Mouse (Mus musculus): ENCODE measurements around the gene Dmwd. TPM values are rescaled to one million over a fixed set of nuclear protein-coding genes. Genes with fewer than 3 reads are reported as not detected.
A peak's percentile ranks its signal among the peaks of the same experiment; 100 is the strongest.

Gene Dmwd
- polyA plus RNA-seq (2016; fragmentation: Nextera tagmentation; extraction: Ambion mirVana), result 17.9 and 21.6 TPM in 2 replicates

- peaks cover 34% of the 10 kb centered on the region for H3K36me3 ChIP-seq
- peak within 1 kb of the TSS; percentile 99 for H3K4me3 ChIP-seq (replicated peaks)
- no peaks in the 10 kb centered on the region for H3K9me3 ChIP-seq
- H3K27ac ChIP-seq, result peak within 1 kb of the TSS; percentile 76
- peak within 1 kb of the TSS; percentile 94 for H3K9ac ChIP-seq (replicated peaks)
- peaks cover 21% of the 10 kb centered on the region for H3K4me1 ChIP-seq (replicated peaks)
- WGBS, result under 1% methylated on average over 85 of the region's 91 CpGs
- no peaks in the 10 kb centered on the region for H3K27me3 ChIP-seq
- ATAC-seq (ENCODE audit: insufficient number of reproducible peaks, insufficient read depth, low FRiP score, low TSS enrichment, low read depth), result peak; percentile 98
- H3K4me2 ChIP-seq, result peak within 1 kb of the TSS; percentile 91
Observed at GRCm38 (mm10) chr7:19075723-19076585, at the start of gene Dmwd. Gene Dmwd, plus strand, starts transcription at chr7:19076227.

GRCm38 (mm10) chr7:19028067-19028466 lies 48.0 kb upstream of the Dmwd start:
- H3K9ac ChIP-seq (replicated peaks), result no peak overlapping the region
- no peaks in the 10 kb centered on the region for H3K9me3 ChIP-seq
- peaks cover 22% of the 10 kb centered on the region for H3K4me1 ChIP-seq (replicated peaks)
- no peak overlapping the region for H3K4me3 ChIP-seq (replicated peaks)
- peaks cover 9% of the 10 kb centered on the region for H3K27me3 ChIP-seq
- H3K27ac ChIP-seq, result no peak overlapping the region
- no peak for ATAC-seq (ENCODE audit: insufficient number of reproducible peaks, insufficient read depth, low FRiP score, low TSS enrichment, low read depth)
- peaks cover 48% of the 10 kb centered on the region for H3K36me3 ChIP-seq
- H3K4me2 ChIP-seq, result no peak overlapping the region

- ATAC-seq (ENCODE audit: insufficient number of reproducible peaks, insufficient read depth, low FRiP score, low TSS enrichment, low read depth), result peak; percentile 48; the same call in 1 of the 2 replicates
- Histone ChIP-seq H3K4me3 (replicated peaks) (no peak overlapping the region), H3K36me3 (peaks cover 59% of the 10 kb centered on the region), H3K4me1 (replicated peaks) (peaks cover 17% of the 10 kb centered on the region), H3K27me3 (no peaks in the 10 kb centered on the region), H3K9ac (replicated peaks) (no peak overlapping the region), H3K4me2 (no peak overlapping the region), H3K9me3 (no peaks in the 10 kb centered on the region), H3K27ac (no peak overlapping the region)
- 68% methylated on average over 6 of the region's 6 CpGs for WGBS
Observed at GRCm38 (mm10) chr7:19029084-19029653, 46.9 kb upstream of the Dmwd start.

- no peak for ATAC-seq (ENCODE audit: insufficient number of reproducible peaks, insufficient read depth, low FRiP score, low TSS enrichment, low read depth)
- H3K36me3 ChIP-seq, result peaks cover 83% of the 10 kb centered on the region
Observed at GRCm38 (mm10) chr7:19031641-19032040, 44.4 kb upstream of the Dmwd start.

GRCm38 (mm10) chr7:19044616-19045015 lies 31.4 kb upstream of the Dmwd start:
- WGBS, result 97% methylated on average over 6 of the region's 6 CpGs
- H3K9ac ChIP-seq (replicated peaks), result no peak overlapping the region
- no peaks in the 10 kb centered on the region for H3K4me1 ChIP-seq (replicated peaks)
- H3K27ac ChIP-seq, result no peak overlapping the region
- no peaks in the 10 kb centered on the region for H3K9me3 ChIP-seq
- no peak overlapping the region for H3K4me3 ChIP-seq (replicated peaks)
- no peak overlapping the region for H3K4me2 ChIP-seq
- H3K36me3 ChIP-seq, result peaks cover 100% of the 10 kb centered on the region
- no peaks in the 10 kb centered on the region for H3K27me3 ChIP-seq
- ATAC-seq (ENCODE audit: insufficient number of reproducible peaks, insufficient read depth, low FRiP score, low TSS enrichment, low read depth), result no peak

More at GRCm38 (mm10) chr7:19031641-19032040, 44.4 kb upstream of the Dmwd start:
- H3K27ac ChIP-seq, result no peak overlapping the region
- 84% methylated on average over 4 of the region's 4 CpGs for WGBS
- H3K4me1 ChIP-seq (replicated peaks), result no peaks in the 10 kb centered on the region
- no peak overlapping the region for H3K9ac ChIP-seq (replicated peaks)
- H3K4me3 ChIP-seq (replicated peaks), result no peak overlapping the region
- H3K9me3 ChIP-seq, result no peaks in the 10 kb centered on the region
- H3K27me3 ChIP-seq, result no peaks in the 10 kb centered on the region
- no peak overlapping the region for H3K4me2 ChIP-seq

- H3K9ac ChIP-seq (replicated peaks), result no peak overlapping the region
- H3K4me1 ChIP-seq (replicated peaks), result no peaks in the 10 kb centered on the region
- peaks cover 100% of the 10 kb centered on the region for H3K36me3 ChIP-seq
- H3K27me3 ChIP-seq, result no peaks in the 10 kb centered on the region
- WGBS, result 92% methylated on average over 11 of the region's 11 CpGs
- no peak overlapping the region for H3K4me3 ChIP-seq (replicated peaks)
- no peaks in the 10 kb centered on the region for H3K9me3 ChIP-seq
- H3K27ac ChIP-seq, result no peak overlapping the region
- no peak overlapping the region for H3K4me2 ChIP-seq
- ATAC-seq (ENCODE audit: insufficient number of reproducible peaks, insufficient read depth, low FRiP score, low TSS enrichment, low read depth), result no peak
Observed at GRCm38 (mm10) chr7:19046286-19047069, 29.5 kb upstream of the Dmwd start.

GRCm38 (mm10) chr7:19048006-19048527 lies 28.0 kb upstream of the Dmwd start:
- H3K4me1 ChIP-seq (replicated peaks), result no peaks in the 10 kb centered on the region
- no peak overlapping the region for H3K4me3 ChIP-seq (replicated peaks)
- no peak overlapping the region for H3K4me2 ChIP-seq
- no peak overlapping the region for H3K9ac ChIP-seq (replicated peaks)
- ATAC-seq (ENCODE audit: insufficient number of reproducible peaks, insufficient read depth, low FRiP score, low TSS enrichment, low read depth), result no peak
- H3K27ac ChIP-seq, result no peak overlapping the region
- H3K9me3 ChIP-seq, result no peaks in the 10 kb centered on the region
- no peaks in the 10 kb centered on the region for H3K27me3 ChIP-seq
- 89% methylated on average over 14 of the region's 14 CpGs for WGBS
- H3K36me3 ChIP-seq, result peaks cover 99% of the 10 kb centered on the region

GRCm38 (mm10) chr7:19049252-19049651 lies 26.8 kb upstream of the Dmwd start:
- Histone ChIP-seq H3K27ac (no peak overlapping the region), H3K36me3 (peaks cover 95% of the 10 kb centered on the region), H3K4me3 (replicated peaks) (no peak overlapping the region), H3K27me3 (no peaks in the 10 kb centered on the region), H3K4me1 (replicated peaks) (peaks cover 6% of the 10 kb centered on the region), H3K4me2 (no peak overlapping the region), H3K9me3 (no peaks in the 10 kb centered on the region), H3K9ac (replicated peaks) (no peak overlapping the region)
- WGBS, result 83% methylated on average over 5 of the region's 5 CpGs
- no peak for ATAC-seq (ENCODE audit: insufficient number of reproducible peaks, insufficient read depth, low FRiP score, low TSS enrichment, low read depth)

GRCm38 (mm10) chr7:19050172-19050571 lies 25.9 kb upstream of the Dmwd start:
- Histone ChIP-seq H3K9me3 (no peaks in the 10 kb centered on the region), H3K4me2 (no peak overlapping the region), H3K9ac (replicated peaks) (no peak overlapping the region), H3K4me3 (replicated peaks) (no peak overlapping the region), H3K36me3 (peaks cover 91% of the 10 kb centered on the region), H3K4me1 (replicated peaks) (peaks cover 11% of the 10 kb centered on the region), H3K27me3 (no peaks in the 10 kb centered on the region), H3K27ac (no peak overlapping the region)
- 83% methylated on average over 8 of the region's 8 CpGs for WGBS
- no peak for ATAC-seq (ENCODE audit: insufficient number of reproducible peaks, insufficient read depth, low FRiP score, low TSS enrichment, low read depth)

GRCm38 (mm10) chr7:19051161-19051560 lies 24.9 kb upstream of the Dmwd start:
- Histone ChIP-seq H3K4me3 (replicated peaks) (no peak overlapping the region), H3K9me3 (no peaks in the 10 kb centered on the region), H3K4me1 (replicated peaks) (peaks cover 11% of the 10 kb centered on the region), H3K4me2 (no peak overlapping the region), H3K27ac (no peak overlapping the region), H3K9ac (replicated peaks) (no peak overlapping the region), H3K27me3 (no peaks in the 10 kb centered on the region), H3K36me3 (peaks cover 86% of the 10 kb centered on the region)
- 77% methylated on average over 4 of the region's 4 CpGs for WGBS
- ATAC-seq (ENCODE audit: insufficient number of reproducible peaks, insufficient read depth, low FRiP score, low TSS enrichment, low read depth), result no peak
